Mouse (Mus musculus) spleen, postnatal 0 days (tissue): ENCODE data around the gene Fmc1. TPM values are rescaled to one million over a fixed set of nuclear protein-coding genes. Genes with fewer than 3 reads are reported as not detected.

Experiments used
- polyA plus RNA-seq: library from polyadenylated mRNA; unstranded; fragments of >200 nt; fragmentation: Nextera tagmentation; extraction: Ambion mirVana; gene quantifications from 2 replicates; pipeline ENCODE4 v1.2.1, GENCODE M21; 2015

Gene Fmc1
- 107 and 109 TPM in 2 replicates for polyA plus RNA-seq

DNA sequence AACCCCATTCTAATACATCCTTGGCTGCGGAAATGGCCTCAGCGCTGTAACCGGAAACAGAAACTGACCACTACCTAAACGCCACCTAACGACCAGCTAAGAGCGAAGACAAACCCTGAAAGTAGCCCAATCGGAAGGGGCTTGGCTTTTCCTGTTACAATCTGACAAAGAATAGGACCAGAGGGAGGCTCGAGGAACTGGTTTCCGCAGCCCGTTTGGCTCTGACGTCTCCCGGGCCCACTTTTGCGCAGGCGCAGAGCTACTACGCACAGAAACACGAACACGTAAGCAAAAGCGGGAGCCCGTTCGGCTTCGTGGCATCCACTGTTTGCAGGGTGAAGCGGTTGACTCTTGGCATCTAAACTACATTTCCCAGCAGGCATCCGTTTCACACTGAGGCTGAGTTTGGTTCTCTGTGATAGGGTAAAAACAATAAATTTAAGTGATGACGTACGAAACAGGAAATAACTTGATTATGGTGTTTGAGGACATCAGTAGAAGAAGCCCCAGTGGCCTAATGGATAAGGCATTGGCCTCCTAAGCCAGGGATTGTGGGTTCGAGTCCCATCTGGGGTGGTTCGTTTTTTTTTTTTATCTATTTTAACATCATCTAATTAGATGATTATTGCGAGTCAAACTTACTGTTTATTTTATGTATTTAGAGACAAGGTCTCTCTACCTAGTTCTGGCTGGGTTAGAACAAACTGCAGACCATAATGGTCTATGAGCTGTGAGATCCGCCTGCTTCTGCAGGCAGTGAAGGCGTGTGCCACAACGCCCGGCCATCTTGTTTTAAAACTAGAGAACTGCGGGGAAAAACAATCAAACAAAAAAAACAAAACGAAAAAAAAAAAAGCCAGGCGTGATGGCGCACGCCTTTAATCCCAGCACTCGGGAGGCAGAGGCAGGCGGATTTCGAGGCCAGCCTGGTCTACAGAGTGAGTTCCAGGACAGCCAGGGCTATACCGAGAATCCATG lies at the start of gene Fmc1:
TSS of gene Fmc1 (plus strand) at position 75 of the 978 bp plus-strand sequence.

DNA sequence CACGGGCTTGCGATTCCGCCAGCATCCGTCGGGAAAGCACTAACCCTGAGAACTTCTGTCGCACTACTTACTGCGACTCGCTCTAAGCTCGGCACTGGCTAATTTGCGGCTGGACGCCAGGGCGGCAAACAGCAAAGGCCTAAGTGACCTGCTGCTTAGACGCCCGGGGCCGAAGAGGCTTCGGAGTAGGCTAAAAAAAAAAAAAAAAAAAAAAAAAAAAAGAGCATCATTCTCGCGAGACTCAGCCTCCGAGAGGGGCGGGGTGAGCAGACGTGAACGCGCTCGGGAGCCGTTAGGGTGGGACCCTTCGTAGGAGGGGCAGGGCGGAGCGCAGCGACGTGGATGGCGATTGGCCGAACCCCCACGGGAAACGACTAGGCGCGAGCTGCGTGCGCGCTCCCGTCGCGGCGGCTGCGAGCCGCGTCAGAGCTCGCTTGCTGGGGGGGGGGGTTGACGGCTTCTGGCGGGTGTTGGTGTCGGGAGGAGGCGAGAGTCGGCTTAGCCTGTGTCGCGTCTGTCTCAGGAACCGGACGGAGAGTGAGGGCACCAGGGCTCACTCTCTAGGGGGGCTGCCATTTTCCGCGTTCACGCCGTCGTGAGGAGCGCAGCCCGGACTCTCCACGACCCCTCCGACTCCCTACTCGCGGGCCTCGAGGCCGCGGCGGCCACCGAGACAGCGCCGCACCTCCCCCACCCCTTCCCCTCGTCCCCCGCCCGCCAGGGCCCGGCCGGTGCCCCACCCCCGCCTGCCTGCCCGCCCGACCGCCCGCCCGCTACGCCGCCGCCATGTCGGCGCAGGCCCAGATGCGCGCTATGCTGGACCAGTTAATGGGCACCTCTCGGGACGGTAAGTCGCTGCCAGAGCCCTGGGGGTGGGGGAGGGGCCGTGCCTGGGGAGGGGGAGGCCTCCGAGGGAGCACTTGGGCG lies 18.0 kb downstream of the Fmc1 start, which contains the start of gene Luc7l2:
TSS of gene Luc7l2 (plus strand) at position 273 of the 927 bp plus-strand sequence.

Other genes with a start within 250 kb of the Fmc1 start
- 1.8 and 1.9 TPM in 2 replicates for gene Zc3hav1l, start 234.2 kb upstream of the Fmc1 start, polyA plus RNA-seq
- 30.3 and 33.6 TPM in 2 replicates for gene Zc3hav1, start 178.9 kb upstream of the Fmc1 start, polyA plus RNA-seq
- 0.73 and 0.99 TPM in 2 replicates for gene Ttc26, start 152.0 kb upstream of the Fmc1 start, polyA plus RNA-seq
- gene Ubn2, start 99.6 kb upstream of the Fmc1 start, polyA plus RNA-seq: 11.2 and 11.4 TPM in 2 replicates
- gene Luc7l2, start 17.8 kb downstream of the Fmc1 start, polyA plus RNA-seq: 52.1 and 57.8 TPM in 2 replicates
- gene Klrg2, start 103.7 kb downstream of the Fmc1 start, polyA plus RNA-seq: 0.07 and 0.10 TPM in 2 replicates
- 0.54 and 0.96 TPM in 2 replicates for gene Clec2l, start 129.6 kb downstream of the Fmc1 start, polyA plus RNA-seq